Mouse (Mus musculus): ENCODE measurements around the gene Gm21454.
"Not testable (repeated sequence)": the region's sequence is repeated elsewhere in the genome, so short reads cannot be mapped to it uniquely, and the experiment has no call there.

Gene Gm21454

GRCm38 (mm10) chrY:13252091-13252490 lies at the start of gene Gm21454, which contains the start of gene Gm21440:
TSS of gene Gm21454 (plus strand) at chrY:13252442.
TSS of gene Gm21440 (plus strand) at chrY:13252391.
- DNase-seq (ENCODE audit: low read depth, low spot score): not testable (repeated sequence)

- DNase-seq (ENCODE audit: low read depth, low spot score): not testable (repeated sequence)
Measured at GRCm38 (mm10) chrY:13223828-13224227, 28.4 kb upstream of the Gm21454 start, which contains the start of gene Gm21828. TSS of gene Gm21828 (minus strand) at chrY:13223928.

- not testable (repeated sequence) for DNase-seq (ENCODE audit: low read depth, low spot score)
Measured at GRCm38 (mm10) chrY:13348963-13349362, 96.7 kb downstream of the Gm21454 start, which contains the start of gene Gm21725. TSS of gene Gm21725 (minus strand) at chrY:13349063.
